Mouse (Mus musculus) limb, embryonic 13.5 days (tissue): ENCODE measurements around the gene Bricd5. TPM values are rescaled to one million over a fixed set of nuclear protein-coding genes. Genes with fewer than 3 reads are reported as not detected.

Experiments
- ATAC-seq: fragments of 200-750 bp; cut with Nextera tagmentation; 2 replicates; pipeline ENCODE4 v1.8.0; 2017; ENCODE audit warnings: low read depth, moderate number of reproducible peaks, moderate TSS enrichment; ENCODE audit not compliant: low FRiP score
- H3K27ac ChIP-seq: fragments of 300-500 bp; sonication (generic); 2 replicates; pipeline ENCODE4 v1.5.1; 2015; ENCODE audit warnings: inconsistent platforms, mild to moderate bottlenecking, moderate library complexity
- H3K27me3 ChIP-seq: fragments of 300-500 bp; sonication (generic); 2 replicates; pipeline ENCODE4 v1.6.1; 2015; ENCODE audit warnings: mild to moderate bottlenecking, inconsistent platforms
- H3K36me3 ChIP-seq: fragments of 300-500 bp; sonication (generic); 2 replicates; pipeline ENCODE4 v1.6.1; 2015; ENCODE audit warnings: inconsistent platforms, mild to moderate bottlenecking, moderate library complexity
- H3K4me1 ChIP-seq: fragments of 300-500 bp; sonication (generic); 2 replicates; pipeline ENCODE4 v1.6.1; 2015; ENCODE audit warnings: inconsistent platforms
- H3K4me2 ChIP-seq: fragments of 300-500 bp; sonication (generic); replicated peaks from 2 replicates; pipeline ENCODE4 v1.6.1; 2015; ENCODE audit warnings: inconsistent platforms, mild to moderate bottlenecking, moderate library complexity
- H3K4me3 ChIP-seq: fragments of 300-500 bp; sonication (generic); 2 replicates; pipeline ENCODE4 v1.5.1; 2015; ENCODE audit warnings: moderate library complexity, mild to moderate bottlenecking, inconsistent platforms
- H3K9ac ChIP-seq: fragments of 300-500 bp; sonication (generic); 2 replicates; pipeline ENCODE4 v1.6.1; 2015; ENCODE audit warnings: mild to moderate bottlenecking, inconsistent platforms
- H3K9me3 ChIP-seq: fragments of 300-500 bp; sonication (generic); 2 replicates; pipeline ENCODE4 v1.6.1; 2016; ENCODE audit warnings: inconsistent platforms
- WGBS: fragments of 180-500 bp; shearing (Covaris S2); methylation state at CpG from one replicate; pipeline ENCODE4 v1.1.7; 2015; 5-methylcytosine and 5-hydroxymethylcytosine counted together
- polyA plus RNA-seq: library from polyadenylated mRNA; unstranded; fragments of >200 nt; fragmentation: Nextera tagmentation; extraction: Ambion mirVana; gene quantifications from 2 replicates; pipeline ENCODE4 v1.2.1, GENCODE M21; 2015

Gene Bricd5
- polyA plus RNA-seq, 1 experiment from 2014 or later: not detected

DNA sequence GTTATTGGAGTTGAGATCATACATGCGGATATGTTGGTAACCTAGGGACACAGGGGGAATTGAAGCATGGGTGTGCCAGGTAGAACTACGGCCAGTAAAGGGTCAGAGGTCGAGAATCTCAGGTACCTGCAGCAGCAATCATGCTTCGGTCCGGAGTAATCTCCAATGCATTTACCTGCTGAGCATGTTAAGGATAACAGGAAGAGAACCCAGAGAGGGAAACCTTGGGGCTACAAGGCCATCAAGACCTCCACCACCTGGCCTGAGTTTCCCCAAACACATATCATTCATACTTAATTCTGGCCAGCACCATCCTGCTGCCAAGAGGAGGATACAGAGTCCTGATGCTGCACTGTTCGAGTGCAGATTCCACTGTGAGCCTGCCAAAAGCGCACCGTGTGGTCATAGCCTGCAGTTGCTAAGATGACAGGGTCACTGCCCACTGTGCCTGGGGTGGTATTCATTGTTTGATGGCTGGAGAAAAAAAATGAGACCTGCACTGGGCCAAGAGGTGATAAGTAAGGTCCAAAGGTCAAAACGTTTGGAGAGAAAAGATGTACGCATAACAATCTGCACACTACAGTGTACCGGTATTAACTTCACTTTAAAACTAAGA is 4.4 kb downstream of the Bricd5 start:
- H3K36me3 ChIP-seq: peaks cover 47% of the 10 kb centered on the region
- peak; percentile 10; the same call in 1 of the 2 replicates for ATAC-seq
- 55% methylated on average over 11 of the region's 11 CpGs for WGBS
- H3K4me3 ChIP-seq: peak overlapping the region; percentile 76
- no peaks in the 10 kb centered on the region for H3K9me3 ChIP-seq
- H3K4me2 ChIP-seq: peak overlapping the region; percentile 77
- peaks cover 28% of the 10 kb centered on the region for H3K4me1 ChIP-seq
- no peaks in the 10 kb centered on the region for H3K27me3 ChIP-seq
- peak overlapping the region; percentile 96; the same call in 1 of the 2 replicates for H3K27ac ChIP-seq
- peak overlapping the region; percentile 83 for H3K9ac ChIP-seq

DNA sequence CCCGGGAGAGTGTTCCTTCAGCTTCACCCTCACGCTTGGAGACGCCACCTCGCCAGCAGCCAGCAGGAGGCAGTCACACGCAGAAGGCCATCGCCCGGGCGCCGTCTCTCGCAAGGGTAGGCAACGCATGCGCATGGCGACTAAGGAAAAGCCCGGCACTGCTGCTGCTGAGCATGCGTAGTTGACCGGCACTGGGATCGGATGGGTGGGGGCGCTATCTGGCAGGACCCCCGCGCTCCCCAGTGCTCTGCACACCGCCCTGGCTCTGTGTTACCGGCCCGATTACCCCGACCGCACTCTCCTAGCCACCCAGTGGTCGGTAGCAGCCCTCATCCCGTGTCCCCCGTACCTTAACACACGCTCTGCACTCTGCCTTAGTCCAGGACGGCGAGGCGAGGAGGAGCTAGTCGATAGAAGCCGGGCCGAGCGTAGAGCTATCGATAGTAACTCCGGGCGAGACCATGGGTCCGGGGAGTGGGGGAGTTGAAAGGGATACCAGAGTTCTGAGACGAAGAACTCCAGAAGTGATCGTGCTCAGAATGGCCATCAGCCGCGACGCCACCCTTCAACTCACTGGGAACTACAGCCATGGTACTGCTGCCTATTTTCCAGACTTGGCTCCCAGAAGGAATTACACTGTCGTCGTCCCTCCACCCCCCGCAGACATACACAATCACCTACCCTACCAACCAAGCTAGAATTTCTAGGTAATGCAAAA is 5.1 kb downstream of the Bricd5 start, which contains the start of gene Mlst8:
Gene Mlst8 (minus strand): TSS at position 416 of the 718 bp plus-strand sequence.
- under 1% methylated on average over 48 of the region's 48 CpGs for WGBS
- ATAC-seq: peak; percentile 94

DNA sequence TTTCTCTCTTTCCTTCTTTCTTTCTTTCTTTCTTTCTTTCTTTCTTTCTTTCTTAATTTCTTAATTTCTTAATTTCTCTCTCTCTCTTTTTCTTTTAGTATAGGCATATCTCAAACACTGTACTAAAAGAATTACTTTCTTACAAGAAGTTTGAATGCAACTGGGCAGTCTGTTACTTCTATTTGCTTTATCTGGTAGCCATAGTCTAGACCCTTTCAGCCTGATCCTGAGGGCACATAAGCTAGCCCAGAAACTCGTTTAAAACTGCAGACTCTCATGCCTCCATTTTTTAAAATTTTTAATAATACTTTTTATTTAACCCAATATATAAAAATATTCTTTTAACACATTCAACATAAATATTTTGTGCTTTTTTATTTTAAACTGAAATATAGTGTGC is 5.7 kb downstream of the Bricd5 start:
- H3K4me3 ChIP-seq: peak overlapping the region; percentile 76
- peak overlapping the region; percentile 77 for H3K4me2 ChIP-seq
- peaks cover 19% of the 10 kb centered on the region for H3K4me1 ChIP-seq
- no peaks in the 10 kb centered on the region for H3K9me3 ChIP-seq
- ATAC-seq: no peak
- peaks cover 34% of the 10 kb centered on the region for H3K36me3 ChIP-seq
- WGBS: 22% methylated on average over 1 of the region's 1 CpGs
- no peak overlapping the region for H3K27ac ChIP-seq
- no peak overlapping the region for H3K9ac ChIP-seq
- H3K27me3 ChIP-seq: no peaks in the 10 kb centered on the region

More for the DNA sequence above, 5.1 kb downstream of the Bricd5 start, which contains the start of gene Mlst8:
- no peaks in the 10 kb centered on the region for H3K27me3 ChIP-seq
- H3K4me3 ChIP-seq: peak within 1 kb of the TSS; percentile 76
- H3K36me3 ChIP-seq: peaks cover 40% of the 10 kb centered on the region
- peaks cover 25% of the 10 kb centered on the region for H3K4me1 ChIP-seq
- H3K9me3 ChIP-seq: no peaks in the 10 kb centered on the region
- peak within 1 kb of the TSS; percentile 77 for H3K4me2 ChIP-seq
- H3K27ac ChIP-seq: peak within 1 kb of the TSS; percentile 96
- peak within 1 kb of the TSS; percentile 83 for H3K9ac ChIP-seq

DNA sequence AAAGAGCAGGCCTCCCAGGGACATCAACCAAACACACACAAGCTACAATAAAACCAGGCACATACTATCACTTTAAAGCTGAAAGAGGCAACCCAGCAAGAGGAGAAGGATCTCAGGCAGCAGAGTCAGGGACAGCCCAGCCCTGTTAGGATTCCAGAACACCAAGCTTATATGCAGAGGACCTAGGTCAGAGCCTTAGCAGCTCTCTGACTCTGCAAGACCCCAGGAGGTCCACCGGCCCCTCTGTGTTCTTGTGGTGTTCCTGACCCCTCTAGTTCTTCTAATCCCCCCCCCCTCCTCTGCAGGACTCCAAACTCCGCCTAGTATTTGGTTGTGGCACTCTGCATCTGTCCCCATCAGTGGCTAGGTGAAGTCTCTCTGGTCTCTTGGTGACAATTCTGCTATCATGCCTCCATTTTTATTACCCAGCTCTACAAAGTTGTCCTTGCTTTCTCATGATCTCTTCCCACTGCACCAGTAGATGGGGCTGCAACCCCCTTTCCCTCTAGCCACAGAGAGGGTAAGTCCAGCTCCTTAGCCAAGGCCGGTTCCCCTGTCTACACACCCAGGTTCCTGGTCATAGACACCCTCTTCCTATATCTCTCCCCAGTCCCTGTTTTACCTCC is 6.6 kb downstream of the Bricd5 start:
- Histone ChIP-seq H3K9me3 (no peaks in the 10 kb centered on the region), H3K36me3 (peaks cover 25% of the 10 kb centered on the region), H3K4me1 (peaks cover 21% of the 10 kb centered on the region), H3K4me3 (no peak overlapping the region), H3K4me2 (peak overlapping the region; percentile 77; the same call in 1 of the 2 replicates), H3K27ac (peak overlapping the region; percentile 39; the same call in 1 of the 2 replicates), H3K27me3 (no peaks in the 10 kb centered on the region), H3K9ac (no peak overlapping the region)
- WGBS: 44% methylated on average over 3 of the region's 3 CpGs
- ATAC-seq: no peak

DNA sequence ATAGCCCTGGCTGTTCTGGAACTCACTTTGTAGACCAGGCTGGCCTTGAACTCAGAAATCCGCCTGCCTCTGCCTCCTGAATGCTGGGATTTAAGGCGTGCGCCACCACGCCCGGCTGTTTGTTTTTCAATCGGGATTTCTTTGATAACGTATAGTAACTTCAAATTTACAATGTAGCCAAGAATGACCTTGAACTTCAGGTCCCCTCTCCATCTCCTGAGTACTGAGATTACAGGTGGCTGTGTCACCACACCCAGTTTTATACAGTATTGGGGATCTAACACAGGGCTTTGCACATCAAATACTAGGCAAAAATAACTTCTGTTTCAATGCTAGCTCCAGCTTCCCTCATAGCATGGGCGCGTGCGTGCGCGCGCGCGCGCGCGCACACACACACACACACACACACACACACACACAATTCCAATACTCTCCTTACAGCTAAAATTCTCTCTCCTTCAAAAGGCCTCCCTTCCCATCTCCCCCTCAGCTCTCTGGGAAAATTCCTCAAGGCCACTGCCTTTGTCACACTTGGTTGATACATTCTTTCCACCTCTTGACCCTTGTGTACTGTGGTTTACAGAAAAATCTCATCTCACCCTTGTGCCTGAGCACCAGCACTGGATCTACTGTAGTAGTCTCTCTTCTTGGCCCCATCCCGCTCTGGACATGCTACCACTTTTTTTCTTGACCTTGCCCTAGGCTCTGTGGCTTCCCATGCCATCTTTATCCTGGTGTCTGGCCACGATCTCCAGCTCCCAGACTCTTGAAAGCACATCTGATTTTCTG is 7.5 kb downstream of the Bricd5 start:
- 96% methylated on average over 20 of the region's 20 CpGs for WGBS
- Histone ChIP-seq H3K27me3 (no peaks in the 10 kb centered on the region), H3K4me2 (no peak overlapping the region), H3K36me3 (peaks cover 16% of the 10 kb centered on the region), H3K4me1 (peaks cover 25% of the 10 kb centered on the region), H3K4me3 (no peak overlapping the region), H3K9me3 (no peaks in the 10 kb centered on the region), H3K9ac (no peak overlapping the region), H3K27ac (no peak overlapping the region)
- ATAC-seq: no peak

DNA sequence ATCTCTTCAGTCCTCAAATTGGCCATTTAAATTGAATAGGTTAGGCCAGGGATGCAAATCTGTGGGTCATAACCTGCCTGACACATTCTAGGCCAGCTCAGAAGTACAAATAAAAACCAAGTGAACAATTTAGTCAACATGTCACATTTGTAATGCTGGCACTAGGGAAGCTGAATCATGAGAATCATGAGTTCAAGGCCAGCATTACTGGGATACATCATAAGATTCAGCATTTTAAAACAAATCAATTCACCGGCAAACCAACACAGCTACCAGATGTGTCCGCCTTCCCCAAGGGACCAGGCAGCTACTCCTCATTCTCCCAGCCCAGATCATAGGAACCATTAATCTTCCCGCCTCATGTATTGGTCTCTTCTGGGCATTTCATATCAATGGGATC is 9.8 kb downstream of the Bricd5 start:
- ATAC-seq: no peak
- WGBS: 86% methylated on average over 3 of the region's 3 CpGs
- Histone ChIP-seq H3K4me3 (no peak overlapping the region), H3K36me3 (no peaks in the 10 kb centered on the region), H3K9me3 (no peaks in the 10 kb centered on the region), H3K9ac (no peak overlapping the region), H3K27ac (no peak overlapping the region), H3K4me2 (no peak overlapping the region), H3K27me3 (peaks cover 18% of the 10 kb centered on the region), H3K4me1 (peaks cover 20% of the 10 kb centered on the region)

DNA sequence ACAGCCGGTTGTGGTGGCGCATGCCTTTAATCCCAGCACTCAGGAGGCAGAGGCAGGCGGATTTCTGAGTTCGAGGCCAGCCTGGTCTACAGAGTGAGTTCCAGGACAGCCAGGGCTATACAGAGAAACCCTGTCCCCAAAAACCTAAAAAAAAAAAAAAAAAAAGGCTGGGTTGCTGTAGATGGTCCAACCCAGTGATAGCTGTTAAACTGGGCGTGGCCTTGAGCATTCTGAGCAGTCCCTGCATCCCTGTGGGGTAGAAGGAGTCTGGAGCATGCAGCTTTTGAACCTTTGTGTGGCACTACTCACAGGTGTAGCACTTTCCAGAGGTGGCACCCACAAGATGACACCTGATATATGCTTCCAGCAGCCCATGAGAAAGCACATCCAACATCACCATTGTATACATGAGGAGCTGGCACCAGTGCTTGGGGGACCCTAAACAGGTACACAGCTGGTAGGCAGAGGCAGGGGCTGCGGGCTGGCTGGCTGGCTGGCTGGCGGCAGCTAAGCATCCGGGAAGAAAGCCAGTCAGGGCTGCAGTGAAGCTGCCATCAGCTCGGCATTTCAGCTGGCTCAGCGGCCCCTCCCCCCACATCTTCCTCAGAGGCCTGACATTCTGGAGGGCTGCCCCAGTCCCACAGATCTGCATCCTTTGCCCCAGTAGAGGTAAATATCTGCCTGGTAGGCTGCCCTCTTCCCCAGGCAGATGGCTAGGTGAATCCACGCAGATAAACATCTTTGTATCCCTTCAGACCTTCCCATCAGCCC is 11.6 kb downstream of the Bricd5 start:
- Histone ChIP-seq H3K27me3 (peaks cover 32% of the 10 kb centered on the region), H3K27ac (no peak overlapping the region), H3K36me3 (no peaks in the 10 kb centered on the region), H3K9me3 (no peaks in the 10 kb centered on the region), H3K4me2 (no peak overlapping the region), H3K9ac (peak overlapping the region; percentile 50; the same call in 1 of the 2 replicates), H3K4me3 (no peak overlapping the region), H3K4me1 (peaks cover 25% of the 10 kb centered on the region)
- WGBS: 43% methylated on average over 11 of the region's 11 CpGs
- ATAC-seq: no peak

DNA sequence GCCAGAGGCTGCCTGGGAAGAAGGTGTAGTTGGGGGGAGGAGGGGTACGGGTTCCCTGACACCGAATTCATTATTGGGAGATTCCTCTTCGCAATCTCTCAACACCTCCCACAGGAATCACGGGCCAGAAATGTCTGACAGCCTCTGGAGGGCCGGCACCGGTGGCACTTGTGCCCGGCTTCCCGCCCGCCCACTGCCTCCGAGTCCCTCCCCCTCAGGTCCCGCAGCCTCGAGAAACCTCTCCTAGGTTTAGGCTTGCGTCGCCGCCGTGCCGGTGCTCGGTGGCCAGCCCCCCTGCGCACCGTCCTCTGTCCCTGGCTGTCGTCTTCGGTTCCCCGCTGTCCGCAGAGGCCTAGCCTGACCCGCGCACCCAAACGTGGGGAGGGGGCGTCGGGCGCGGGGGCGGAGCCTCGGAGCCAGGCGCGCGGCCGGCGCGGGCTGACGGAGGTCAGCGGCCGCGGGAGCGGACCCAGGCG is 14.5 kb downstream of the Bricd5 start, which contains the start of gene Caskin1:
Gene Caskin1 (plus strand): TSS at position 416 of the 476 bp plus-strand sequence.
- ATAC-seq: peak; percentile 54
- peak within 1 kb of the TSS; percentile 39; the same call in 1 of the 2 replicates for H3K27ac ChIP-seq

DNA sequence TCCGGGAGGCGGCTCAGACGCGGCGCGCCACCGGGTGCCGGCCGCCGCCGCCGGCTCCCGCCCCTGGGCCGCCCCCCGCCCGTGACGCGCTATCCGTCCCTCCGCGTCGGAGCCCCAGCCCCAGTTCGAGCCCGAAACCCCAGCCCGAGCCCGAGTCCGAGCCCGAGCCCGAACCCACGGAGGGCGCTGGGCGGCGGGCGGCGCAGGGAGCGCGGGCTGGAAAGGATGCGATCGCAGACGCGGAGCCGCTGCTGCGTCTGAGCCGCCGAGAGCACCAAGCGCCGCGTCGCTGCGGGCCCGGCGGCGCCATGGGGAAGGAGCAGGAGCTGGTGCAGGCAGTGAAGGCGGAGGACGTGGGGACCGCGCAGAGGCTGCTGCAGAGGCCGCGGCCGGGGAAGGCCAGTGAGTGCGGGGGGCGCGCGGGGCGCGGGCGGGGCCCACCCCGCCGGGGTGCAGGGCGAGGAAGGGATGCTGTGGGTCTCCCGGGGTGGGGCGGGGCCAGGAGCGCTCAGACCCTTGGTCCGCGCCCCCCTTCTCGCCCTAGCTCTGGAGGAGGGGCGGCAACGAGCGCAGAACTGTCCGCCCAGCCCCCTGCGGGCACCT is 15.1 kb downstream of the Bricd5 start:
- no peaks in the 10 kb centered on the region for H3K9me3 ChIP-seq
- no peaks in the 10 kb centered on the region for H3K36me3 ChIP-seq
- ATAC-seq: peak; percentile 70
- under 1% methylated on average over 67 of the region's 81 CpGs for WGBS
- H3K9ac ChIP-seq: peak overlapping the region; percentile 87
- H3K4me1 ChIP-seq: peaks cover 24% of the 10 kb centered on the region
- H3K27me3 ChIP-seq: peaks cover 38% of the 10 kb centered on the region
- H3K4me2 ChIP-seq: peak overlapping the region; percentile 95
- H3K27ac ChIP-seq: peak overlapping the region; percentile 39; the same call in 1 of the 2 replicates
- peak overlapping the region; percentile 84 for H3K4me3 ChIP-seq

More for the DNA sequence above, 14.5 kb downstream of the Bricd5 start, which contains the start of gene Caskin1:
- Histone ChIP-seq H3K36me3 (no peaks in the 10 kb centered on the region), H3K9me3 (no peaks in the 10 kb centered on the region), H3K4me2 (peak within 1 kb of the TSS; percentile 95), H3K4me1 (peaks cover 24% of the 10 kb centered on the region), H3K4me3 (peak within 1 kb of the TSS; percentile 84), H3K9ac (peak within 1 kb of the TSS; percentile 87), H3K27me3 (peaks cover 38% of the 10 kb centered on the region)
- WGBS: under 1% methylated on average over 40 of the region's 45 CpGs

DNA sequence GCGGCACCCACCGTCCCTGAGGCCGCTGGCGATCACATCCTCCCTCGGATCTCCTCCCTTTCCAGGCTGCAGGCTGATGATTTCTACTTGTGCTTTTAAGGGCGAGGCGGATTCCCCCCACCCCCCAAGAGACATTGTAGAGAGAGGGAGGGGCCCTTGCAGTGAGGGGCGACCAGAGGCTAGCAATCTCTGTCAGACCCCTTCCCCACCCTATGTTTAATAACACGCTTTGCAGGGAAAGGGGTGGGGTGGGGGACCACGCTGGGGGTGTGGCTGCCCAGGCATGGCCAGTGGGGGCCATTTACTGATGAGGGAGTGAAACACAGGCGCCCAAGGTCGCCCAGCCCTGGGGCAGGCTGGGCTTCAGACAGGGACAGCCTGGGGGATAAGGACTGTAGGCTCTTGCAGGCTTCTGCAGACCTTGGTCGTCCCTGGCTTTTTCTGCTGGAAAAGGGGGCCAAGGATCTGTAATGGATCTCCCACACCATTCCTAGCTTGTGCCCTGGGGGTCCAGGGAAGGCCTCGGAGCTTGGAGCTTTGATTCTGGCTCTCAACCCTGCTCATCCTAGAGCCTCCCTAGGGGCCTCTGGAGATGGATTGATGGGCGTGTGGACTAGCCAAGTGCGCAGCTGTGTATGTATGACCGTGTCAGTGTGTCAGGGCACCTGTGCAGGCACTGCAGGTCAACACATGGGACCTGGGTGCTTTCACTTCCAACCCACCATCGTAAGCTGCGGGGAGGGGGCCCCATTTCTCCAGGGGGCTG is 15.8 kb downstream of the Bricd5 start:
- Histone ChIP-seq H3K9ac (peak overlapping the region; percentile 87), H3K27me3 (peaks cover 38% of the 10 kb centered on the region), H3K4me2 (peak overlapping the region; percentile 95), H3K9me3 (no peaks in the 10 kb centered on the region), H3K4me3 (peak overlapping the region; percentile 84), H3K36me3 (no peaks in the 10 kb centered on the region), H3K27ac (no peak overlapping the region), H3K4me1 (peaks cover 24% of the 10 kb centered on the region)
- ATAC-seq: peak; percentile 12; the same call in 1 of the 2 replicates
- WGBS: 19% methylated on average over 19 of the region's 19 CpGs
